Mouse (Mus musculus): ENCODE results near the gene Tubg1.
A peak's percentile ranks its signal among the peaks of the same experiment; 100 is the strongest.

The Tubg1 gene

GRCm38 (mm10) chr11:101119761-101120544 is at the start of gene Tubg1, which contains the start of gene Retreg3:
Gene Tubg1 (plus strand): TSS chr11:101119938.
Gene Retreg3 (minus strand): TSS chr11:101119893.
- peak; percentile 75; the same call in 1 of the 2 replicates for TF ChIP-seq GATA4 (IDR thresholded peaks at IDR 0.05; ENCODE audit: insufficient replicate concordance, low read length)

- no peak for TF ChIP-seq GATA4 (IDR thresholded peaks at IDR 0.05; ENCODE audit: insufficient replicate concordance, low read length)
Observed at GRCm38 (mm10) chr11:101070189-101070527, 49.6 kb upstream of the Tubg1 start.

GRCm38 (mm10) chr11:101070987-101071386 is 48.8 kb upstream of the Tubg1 start:
- TF ChIP-seq GATA4 (IDR thresholded peaks at IDR 0.05; ENCODE audit: insufficient replicate concordance, low read length): no peak

GRCm38 (mm10) chr11:101071810-101072428 is 47.8 kb upstream of the Tubg1 start:
- no peak for TF ChIP-seq GATA4 (IDR thresholded peaks at IDR 0.05; ENCODE audit: insufficient replicate concordance, low read length)

GRCm38 (mm10) chr11:101078121-101078520 is 41.6 kb upstream of the Tubg1 start, which contains the start of gene Hsd17b1:
Gene Hsd17b1 (plus strand): TSS chr11:101078411.
- TF ChIP-seq GATA4 (IDR thresholded peaks at IDR 0.05; ENCODE audit: insufficient replicate concordance, low read length): no peak

- TF ChIP-seq GATA4 (IDR thresholded peaks at IDR 0.05; ENCODE audit: insufficient replicate concordance, low read length): no peak
Observed at GRCm38 (mm10) chr11:101079746-101080145, 40.0 kb upstream of the Tubg1 start.

- TF ChIP-seq GATA4 (IDR thresholded peaks at IDR 0.05; ENCODE audit: insufficient replicate concordance, low read length): no peak
Observed at GRCm38 (mm10) chr11:101080421-101080820, 39.3 kb upstream of the Tubg1 start.

- no peak for TF ChIP-seq GATA4 (IDR thresholded peaks at IDR 0.05; ENCODE audit: insufficient replicate concordance, low read length)
Observed at GRCm38 (mm10) chr11:101081659-101082058, 38.1 kb upstream of the Tubg1 start.

- no peak for TF ChIP-seq GATA4 (IDR thresholded peaks at IDR 0.05; ENCODE audit: insufficient replicate concordance, low read length)
Observed at GRCm38 (mm10) chr11:101082208-101083082, 37.3 kb upstream of the Tubg1 start, which contains the start of gene Coasy. Gene Coasy (plus strand): TSS chr11:101082565.

- no peak for TF ChIP-seq GATA4 (IDR thresholded peaks at IDR 0.05; ENCODE audit: insufficient replicate concordance, low read length)
Observed at GRCm38 (mm10) chr11:101083083-101083697, 36.5 kb upstream of the Tubg1 start.

- no peak for TF ChIP-seq GATA4 (IDR thresholded peaks at IDR 0.05; ENCODE audit: insufficient replicate concordance, low read length)
Observed at GRCm38 (mm10) chr11:101084246-101084645, 35.5 kb upstream of the Tubg1 start.

- no peak for TF ChIP-seq GATA4 (IDR thresholded peaks at IDR 0.05; ENCODE audit: insufficient replicate concordance, low read length)
Observed at GRCm38 (mm10) chr11:101084811-101085210, 34.9 kb upstream of the Tubg1 start.

- TF ChIP-seq GATA4 (IDR thresholded peaks at IDR 0.05; ENCODE audit: insufficient replicate concordance, low read length): no peak
Observed at GRCm38 (mm10) chr11:101085617-101086322, 34.0 kb upstream of the Tubg1 start.

GRCm38 (mm10) chr11:101086323-101086674 is 33.4 kb upstream of the Tubg1 start:
- TF ChIP-seq GATA4 (IDR thresholded peaks at IDR 0.05; ENCODE audit: insufficient replicate concordance, low read length): no peak
